Mouse (Mus musculus): Measurements from ENCODE around the gene 0610009B22Rik. TPM values are rescaled to one million over a fixed set of nuclear protein-coding genes. Genes with fewer than 3 reads are reported as not detected.

The 0610009B22Rik gene
- total and polyA plus RNA-seq, 3 experiments = 34.6 to 68.5 (median 41.8) TPM

DNA sequence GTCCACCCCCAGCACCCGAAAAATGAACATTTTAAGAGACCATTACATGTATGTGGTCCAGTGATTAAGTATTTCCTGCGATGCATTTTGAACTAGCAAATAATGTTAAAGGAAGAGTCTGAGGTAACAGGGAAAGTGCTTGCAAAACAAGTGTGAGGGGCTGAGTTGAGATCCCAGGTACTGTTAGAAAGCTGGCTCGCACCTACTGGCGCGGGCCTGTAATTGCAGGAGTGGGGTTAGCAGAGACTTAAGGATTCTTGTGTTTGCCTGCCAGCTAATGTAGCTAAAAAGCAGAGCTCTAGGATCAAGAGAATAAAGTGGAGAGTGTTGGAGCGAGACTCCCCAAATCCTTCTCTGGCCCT, 52.4 kb downstream of the 0610009B22Rik start:
- DNase-seq (ENCODE audit: extremely low read depth) = peak; percentile 84
- H3K27ac ChIP-seq (ENCODE audit: insufficient read depth, low read depth) = peak overlapping the region; percentile 12; the same call in 1 of the 2 replicates
- dilution Hi-C loops (cut with MboI; ENCODE audit: extremely low pct_ligation_motif_present, extremely low pct_unique_long_range_greater_than_20kb, low sequenced_read_pairs) = no loop called here
- H3K79me2 ChIP-seq (replicated peaks; ENCODE audit: control insufficient read depth, extremely low read depth, insufficient read depth, poor library complexity, severe bottlenecking) = peaks cover 9% of the 10 kb centered on the region; the same call in 1 of the 2 replicates
- H3K4me3 ChIP-seq (replicated peaks in 1 of 3; ENCODE audit: low read depth in 2 of 3, low read length in 2 of 3, poor library complexity in 1 of 3) = peak overlapping the region; percentile 65 to 95 (median 88)
- peak overlapping the region; percentile 73 for H3K4me2 ChIP-seq (ENCODE audit: insufficient read depth, low read depth, poor library complexity, severe bottlenecking)
- TF ChIP-seq MAFK (IDR thresholded peaks at IDR 0.05; ENCODE audit: insufficient replicate concordance, low read length) = no peak
- peak; percentile 48 for TF ChIP-seq SMC3 (IDR thresholded peaks at IDR 0.05; ENCODE audit: low read depth, low read length)
- TF ChIP-seq RAD21 (IDR thresholded peaks at IDR 0.05; ENCODE audit: low read depth, low read length) = peak; percentile 26
- TF ChIP-seq UBTF (IDR thresholded peaks at IDR 0.05; ENCODE audit: low read depth, low read length) = peak; percentile 26; the same call in 1 of the 2 replicates
- TF ChIP-seq TCF12 (IDR thresholded peaks at IDR 0.05; ENCODE audit: low read depth, low read length) = no peak
- TF ChIP-seq IRF4 (IDR thresholded peaks at IDR 0.05; ENCODE audit: low read depth, low read length) = 0 out of 2 replicates have a peak, but pooled peaks have one; percentile 25
- TF ChIP-seq TBP (conservative IDR thresholded peaks at IDR 0.05; ENCODE audit: low read depth, low read length) = 0 out of 2 replicates have a peak, but pooled peaks have one; percentile 43
- peak; percentile 69 to 72 for TF ChIP-seq CTCF (conservative IDR thresholded peaks at IDR 0.05 in 1 of 2, IDR thresholded peaks at IDR 0.05 in 1 of 2; ENCODE audit: low read depth in 2 of 2, low read length in 2 of 2)
- H3K9ac ChIP-seq (ENCODE audit: insufficient read depth, low read depth) = peak overlapping the region; percentile 94
- no peaks in the 10 kb centered on the region for H3K27me3 ChIP-seq (replicated peaks)
- in situ Hi-C loops (cut with MboI; ENCODE audit: low pct_ligation_motif_present, low pct_unique_long_range_greater_than_20kb, low sequenced_read_pairs) = no loop called here
- H3K4me1 ChIP-seq (ENCODE audit: control insufficient read depth in 1 of 2, insufficient read depth in 2 of 2) = peaks cover 3 to 74% of the 10 kb centered on the region in 2 experiments; a peak in 2 of 4 replicates
- no peaks in the 10 kb centered on the region for H3K9me3 ChIP-seq (replicated peaks; ENCODE audit: low read length)
- peaks cover 0 to 39% of the 10 kb centered on the region in 2 experiments for H3K36me3 ChIP-seq (replicated peaks in 1 of 2; ENCODE audit: control insufficient read depth in 1 of 2, insufficient read depth in 1 of 2, low read length in 1 of 2)

GRCm38 (mm10) chr11:51635525-51636322, 53.0 kb downstream of the 0610009B22Rik start, which contains the start of gene Rmnd5b:
Rmnd5b (minus strand) TSS chr11:51635896.
- Histone ChIP-seq H3K9ac (ENCODE audit: insufficient read depth, low read depth) (peak within 1 kb of the TSS; percentile 94), H3K36me3 (replicated peaks in 1 of 2; ENCODE audit: control insufficient read depth in 1 of 2, insufficient read depth in 1 of 2, low read length in 1 of 2) (peaks cover 3 to 39% of the 10 kb centered on the region in 2 experiments), H3K27ac (ENCODE audit: insufficient read depth, low read depth) (peak within 1 kb of the TSS; percentile 68), H3K4me1 (ENCODE audit: control insufficient read depth in 1 of 2, insufficient read depth in 2 of 2) (peaks cover 3 to 70% of the 10 kb centered on the region in 2 experiments; a peak in 2 of 4 replicates), H3K79me2 (replicated peaks; ENCODE audit: control insufficient read depth, extremely low read depth, insufficient read depth, poor library complexity, severe bottlenecking) (peaks cover 9% of the 10 kb centered on the region; the same call in 1 of the 2 replicates), H3K9me3 (replicated peaks; ENCODE audit: low read length) (no peaks in the 10 kb centered on the region), H3K4me3 (replicated peaks in 1 of 3; ENCODE audit: low read depth in 2 of 3, low read length in 2 of 3, poor library complexity in 1 of 3) (peak within 1 kb of the TSS; percentile 65 to 95 (median 88)), H3K4me2 (ENCODE audit: insufficient read depth, low read depth, poor library complexity, severe bottlenecking) (peak within 1 kb of the TSS; percentile 86), H3K27me3 (replicated peaks) (no peaks in the 10 kb centered on the region)
- in situ Hi-C loops (cut with MboI; ENCODE audit: low pct_ligation_motif_present, low pct_unique_long_range_greater_than_20kb, low sequenced_read_pairs) (no loop called here), dilution Hi-C loops (cut with MboI; ENCODE audit: extremely low pct_ligation_motif_present, extremely low pct_unique_long_range_greater_than_20kb, low sequenced_read_pairs) (no loop called here)
- peak; percentile 93 for DNase-seq (ENCODE audit: extremely low read depth)
- TF ChIP-seq MEF2A (IDR thresholded peaks at IDR 0.05; ENCODE audit: borderline replicate concordance, low read depth, low read length) (peak; percentile 66), POLR2AphosphoS2 (IDR thresholded peaks at IDR 0.05; ENCODE audit: low read depth, low read length) (no peak), MXI1 (IDR thresholded peaks at IDR 0.05; ENCODE audit: low read depth, low read length) (peak; percentile 64; the same call in 1 of the 2 replicates), TBP (conservative IDR thresholded peaks at IDR 0.05; ENCODE audit: low read depth, low read length) (0 out of 2 replicates have a peak, but pooled peaks have one; percentile 8), UBTF (IDR thresholded peaks at IDR 0.05; ENCODE audit: low read depth, low read length) (0 out of 2 replicates have a peak, but pooled peaks have one; percentile 19), ELF1 (IDR thresholded peaks at IDR 0.05; ENCODE audit: low read depth, low read length) (peak; percentile 76), CHD2 (IDR thresholded peaks at IDR 0.05; ENCODE audit: low read length) (peak; percentile 65; the same call in 1 of the 2 replicates), HCFC1 (IDR thresholded peaks at IDR 0.05; ENCODE audit: low read depth, low read length) (peak; percentile 85), NRF1 (IDR thresholded peaks at IDR 0.05; ENCODE audit: low read depth, low read length) (peak; percentile 86), USF1 (IDR thresholded peaks at IDR 0.05; ENCODE audit: low read depth, low read length) (peak; percentile 5; the same call in 1 of the 2 replicates), MYC (IDR thresholded peaks at IDR 0.05; ENCODE audit: low read depth, low read length) (peak; percentile 50), IRF4 (IDR thresholded peaks at IDR 0.05; ENCODE audit: low read depth, low read length) (no peak; the same call in none of the 2 replicates), USF2 (conservative IDR thresholded peaks at IDR 0.05; ENCODE audit: low read depth, low read length) (no peak), MAZ (IDR thresholded peaks at IDR 0.05; ENCODE audit: low read depth, low read length) (no peak), EP300 (IDR thresholded peaks at IDR 0.05; ENCODE audit: low read length) (no peak), SIN3A (IDR thresholded peaks at IDR 0.05; ENCODE audit: low read length) (peak; percentile 95), JUN (IDR thresholded peaks at IDR 0.05; ENCODE audit: insufficient read depth, low read depth, low read length) (no peak), E2F4 (IDR thresholded peaks at IDR 0.05; ENCODE audit: insufficient replicate concordance, low read depth, low read length) (0 out of 2 replicates have a peak, but pooled peaks have one; percentile 6), RAD21 (IDR thresholded peaks at IDR 0.05; ENCODE audit: low read depth, low read length) (no peak), ZKSCAN1 (IDR thresholded peaks at IDR 0.05; ENCODE audit: borderline replicate concordance, low read depth, low read length) (no peak), ZMIZ1 (IDR thresholded peaks at IDR 0.05; ENCODE audit: low read depth, low read length) (peak; percentile 42; the same call in 1 of the 2 replicates), BHLHE40 (IDR thresholded peaks at IDR 0.05; ENCODE audit: low read depth, low read length) (peak; percentile 93), RCOR1 (conservative IDR thresholded peaks at IDR 0.05; ENCODE audit: low read depth, low read length) (no peak), POLR2A (IDR thresholded peaks at IDR 0.05; ENCODE audit: low read depth, low read length) (peak; percentile 65), CTCF (conservative IDR thresholded peaks at IDR 0.05 in 1 of 2, IDR thresholded peaks at IDR 0.05 in 1 of 2; ENCODE audit: low read depth in 2 of 2, low read length in 2 of 2) (no peak)
